Mouse (Mus musculus) cerebellum, postnatal 10 days (tissue): ENCODE data around the gene Vmn1r49.
"Not testable (repeated sequence)": the region's sequence is repeated elsewhere in the genome, so short reads cannot be mapped to it uniquely, and the experiment has no call there.

ENCODE experiments used
- DNase-seq, 2 experiments: peaks; one replicate each; pipeline ENCODE4 v3.0.0; 2021; ENCODE audit warnings: mixed read lengths in 2 of 2

Gene Vmn1r49

GRCm38 (mm10) chr6:90078406-90078805 is at the start of gene Vmn1r49:
TSS of gene Vmn1r49 (minus strand) at chr6:90078506.
- DNase-seq, result no peak

- DNase-seq, result not testable (repeated sequence)
Measured at GRCm38 (mm10) chr6:90122296-90122695, 44.0 kb upstream of the Vmn1r49 start, which contains the start of gene Vmn1r51. TSS of gene Vmn1r51 (plus strand) at chr6:90122596.

GRCm38 (mm10) chr6:90101130-90101529 is 22.8 kb upstream of the Vmn1r49 start, which contains the start of gene Vmn1r50:
TSS of gene Vmn1r50 (plus strand) at chr6:90101430.
- no peak for DNase-seq

GRCm38 (mm10) chr6:90100566-90100965 is 22.3 kb upstream of the Vmn1r49 start:
- no peak for DNase-seq

GRCm38 (mm10) chr6:90036741-90037140 is 41.6 kb downstream of the Vmn1r49 start, which contains the start of gene Vmn1r48:
TSS of gene Vmn1r48 (minus strand) at chr6:90036841.
- DNase-seq, result not testable (repeated sequence)
